Mouse (Mus musculus): ENCODE data around the gene Sh3rf1.

DNA sequence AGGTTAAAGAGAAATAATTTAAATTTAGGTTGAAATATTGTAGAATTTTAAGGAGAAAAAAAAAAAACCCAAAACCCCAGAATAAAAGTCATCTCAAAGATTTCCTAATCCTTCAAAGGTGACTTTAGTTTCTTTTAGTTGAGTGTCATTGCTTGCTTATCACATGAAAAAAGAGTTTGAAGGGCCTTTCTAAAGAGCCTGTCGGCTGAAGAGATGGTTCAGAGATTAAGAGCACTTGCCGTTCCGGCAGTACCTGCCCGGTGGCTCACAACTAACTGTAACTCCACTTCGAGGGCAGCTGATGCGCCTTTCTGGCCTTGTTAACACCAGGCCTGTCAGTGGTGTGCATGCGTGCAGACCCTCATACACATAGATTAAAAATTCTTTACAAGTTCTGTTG lies 41.2 kb downstream of the Sh3rf1 start:
- no peak for TF ChIP-seq CTCF (IDR thresholded peaks at IDR 0.05; ENCODE audit: borderline replicate concordance, insufficient read depth, low read depth, low read length)
- TF ChIP-seq POLR2A (IDR thresholded peaks at IDR 0.05; ENCODE audit: borderline replicate concordance, insufficient read depth, low read length) = no peak
